Mouse (Mus musculus) heart, embryonic 15.5 days (tissue): ENCODE measurements around the gene Foxk1. TPM values are rescaled to one million over a fixed set of nuclear protein-coding genes. Genes with fewer than 3 reads are reported as not detected.

Experiments
- ATAC-seq: fragments of 200-750 bp; cut with Nextera tagmentation; replicated peaks from 2 replicates; pipeline ENCODE4 v1.8.0; 2017; ENCODE audit warnings: low read depth, moderate TSS enrichment; ENCODE audit not compliant: insufficient number of reproducible peaks, insufficient read depth, low FRiP score
- H3K27ac ChIP-seq: fragments of 300-500 bp; sonication (generic); 2 replicates; pipeline ENCODE4 v1.5.1; 2015; ENCODE audit warnings: mild to moderate bottlenecking, inconsistent platforms
- H3K27me3 ChIP-seq: fragments of 300-500 bp; sonication (generic); 2 replicates; pipeline ENCODE4 v1.6.1; 2015; ENCODE audit warnings: inconsistent platforms
- H3K36me3 ChIP-seq: fragments of 300-500 bp; sonication (generic); 2 replicates; pipeline ENCODE4 v1.6.1; 2015; ENCODE audit warnings: mild to moderate bottlenecking, inconsistent platforms
- H3K4me1 ChIP-seq: fragments of 300-500 bp; sonication (generic); replicated peaks from 2 replicates; pipeline ENCODE4 v1.6.1; 2015; ENCODE audit warnings: inconsistent platforms
- H3K4me2 ChIP-seq: fragments of 300-500 bp; sonication (generic); 2 replicates; pipeline ENCODE4 v1.6.1; 2015; ENCODE audit warnings: inconsistent platforms, mild to moderate bottlenecking, moderate library complexity
- H3K4me3 ChIP-seq: fragments of 300-500 bp; sonication (generic); 2 replicates; pipeline ENCODE4 v1.5.1; 2015; ENCODE audit warnings: mild to moderate bottlenecking, inconsistent platforms
- H3K9ac ChIP-seq: fragments of 300-500 bp; sonication (generic); 2 replicates; pipeline ENCODE4 v1.6.1; 2015; ENCODE audit warnings: mild to moderate bottlenecking, inconsistent platforms
- H3K9me3 ChIP-seq: fragments of 300-500 bp; sonication (generic); replicated peaks from 2 replicates; pipeline ENCODE4 v1.6.1; 2016; ENCODE audit warnings: inconsistent platforms
- WGBS: fragments of 180-500 bp; shearing (Covaris S2); methylation state at CpG from one replicate; pipeline ENCODE4 v1.1.7; 2015; ENCODE audit warnings: mixed read lengths; 5-methylcytosine and 5-hydroxymethylcytosine counted together
- polyA plus RNA-seq: library from polyadenylated mRNA; unstranded; fragments of >200 nt; fragmentation: Nextera tagmentation; extraction: Ambion mirVana; gene quantifications from 2 replicates; pipeline ENCODE4 v1.2.1, GENCODE M21; 2015

Foxk1 gene
- polyA plus RNA-seq, 1 experiment from 2014 or later, result 3.1 TPM

DNA sequence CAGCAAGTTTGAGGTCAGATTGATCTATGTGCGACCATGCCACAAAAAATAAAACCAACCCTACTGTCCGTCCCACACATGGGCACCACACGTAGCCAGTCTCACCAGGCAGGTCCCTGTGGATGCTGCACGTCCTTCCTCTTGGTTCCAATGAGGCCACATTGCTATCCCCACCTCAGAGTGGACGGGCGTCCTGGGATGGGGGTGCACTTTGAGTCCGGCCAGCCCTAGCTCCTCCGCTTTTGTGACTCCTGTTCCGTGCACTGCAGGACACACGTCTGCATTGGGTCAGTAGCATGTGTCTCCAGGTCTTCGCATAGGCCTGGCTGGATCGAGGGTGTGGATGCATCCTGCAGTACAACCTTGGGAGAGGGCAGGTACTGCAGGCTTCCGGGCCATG lies 67.1 kb downstream of the Foxk1 start:
- Histone ChIP-seq H3K27me3 (no peaks in the 10 kb centered on the region), H3K4me2 (no peak overlapping the region), H3K27ac (no peak overlapping the region), H3K9ac (no peak overlapping the region), H3K9me3 (no peaks in the 10 kb centered on the region), H3K4me1 (peaks cover 12% of the 10 kb centered on the region), H3K4me3 (no peak overlapping the region), H3K36me3 (peaks cover 28% of the 10 kb centered on the region)
- no peak for ATAC-seq
- 92% methylated on average over 13 of the region's 13 CpGs for WGBS

DNA sequence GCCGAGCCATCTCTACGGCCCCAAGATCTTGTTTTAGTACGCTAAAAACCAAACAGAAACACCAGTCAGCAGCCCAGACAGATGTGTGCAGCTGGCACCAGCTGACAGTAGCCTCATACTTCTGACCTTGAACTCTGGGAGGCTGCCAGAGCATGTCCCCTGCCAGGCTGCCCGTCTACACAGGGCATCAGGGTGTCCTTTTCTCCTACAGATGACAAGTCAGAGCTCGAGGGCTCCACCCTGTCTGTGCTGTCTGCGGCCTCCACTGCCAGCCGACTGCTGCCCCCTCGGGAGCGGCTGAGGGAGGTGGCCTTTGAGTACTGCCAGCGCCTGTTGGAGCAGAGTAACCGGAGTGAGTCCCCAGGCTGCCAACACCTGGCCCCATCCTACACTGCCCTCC lies 68.5 kb downstream of the Foxk1 start:
- no peak overlapping the region for H3K27ac ChIP-seq
- WGBS, result 85% methylated on average over 11 of the region's 11 CpGs
- no peak overlapping the region for H3K4me2 ChIP-seq
- H3K4me3 ChIP-seq, result no peak overlapping the region
- H3K27me3 ChIP-seq, result no peaks in the 10 kb centered on the region
- no peak; the same call in 1 of the 2 replicates for ATAC-seq
- peaks cover 4% of the 10 kb centered on the region for H3K4me1 ChIP-seq
- no peaks in the 10 kb centered on the region for H3K9me3 ChIP-seq
- H3K36me3 ChIP-seq, result peaks cover 28% of the 10 kb centered on the region
- H3K9ac ChIP-seq, result no peak overlapping the region

DNA sequence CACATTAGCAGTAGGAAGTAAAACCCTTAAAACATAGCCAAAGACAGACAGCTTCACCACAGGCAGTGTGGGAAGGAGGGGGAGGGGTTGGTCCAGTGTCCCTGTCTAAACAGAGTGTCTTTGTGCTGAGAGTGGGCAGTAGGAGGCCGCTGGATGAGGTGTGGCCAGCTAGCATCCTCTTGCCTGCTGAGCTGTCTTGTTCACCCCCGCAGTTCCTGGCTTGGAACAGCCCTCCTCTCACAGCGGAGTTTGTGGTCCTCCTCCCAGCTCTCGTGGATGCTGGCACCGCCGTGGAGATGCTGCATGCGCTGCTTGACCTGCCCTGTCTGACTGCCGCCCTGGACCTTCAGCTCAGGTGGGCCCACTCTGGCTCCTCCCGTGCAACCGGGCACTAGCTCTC lies 72.4 kb downstream of the Foxk1 start:
- H3K4me1 ChIP-seq, result peaks cover 15% of the 10 kb centered on the region; the same call in 1 of the 2 replicates
- no peak overlapping the region for H3K4me2 ChIP-seq
- ATAC-seq, result no peak
- WGBS, result 76% methylated on average over 10 of the region's 10 CpGs
- no peaks in the 10 kb centered on the region for H3K9me3 ChIP-seq
- no peak overlapping the region for H3K4me3 ChIP-seq
- H3K9ac ChIP-seq, result no peak overlapping the region
- no peak overlapping the region for H3K27ac ChIP-seq
- H3K27me3 ChIP-seq, result no peaks in the 10 kb centered on the region
- peaks cover 14% of the 10 kb centered on the region for H3K36me3 ChIP-seq

DNA sequence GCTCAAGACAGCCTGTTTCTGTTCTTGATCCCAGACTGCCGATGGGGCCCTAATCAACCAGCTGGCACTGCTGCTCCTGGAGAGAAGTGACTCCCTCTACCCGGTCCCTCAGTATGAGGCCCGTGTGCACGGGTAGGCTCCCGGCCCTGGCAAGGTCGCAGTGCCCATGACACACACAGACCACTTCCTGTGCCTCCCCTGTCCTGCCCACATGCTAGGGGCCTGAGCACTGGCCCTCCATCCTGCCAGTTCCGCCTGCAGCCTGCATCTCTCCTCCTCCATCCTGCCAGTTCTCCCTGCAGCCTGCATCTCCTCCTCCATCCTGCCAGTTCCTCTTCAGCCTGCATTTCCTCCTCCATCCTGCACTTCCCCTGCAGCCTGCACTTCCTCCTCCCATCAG lies 74.4 kb downstream of the Foxk1 start:
- no peak overlapping the region for H3K4me3 ChIP-seq
- no peaks in the 10 kb centered on the region for H3K27me3 ChIP-seq
- WGBS, result 70% methylated on average over 7 of the region's 7 CpGs
- H3K4me2 ChIP-seq, result no peak overlapping the region
- H3K9ac ChIP-seq, result no peak overlapping the region
- H3K4me1 ChIP-seq, result peaks cover 19% of the 10 kb centered on the region
- no peaks in the 10 kb centered on the region; the same call in 1 of the 2 replicates for H3K36me3 ChIP-seq
- no peak for ATAC-seq
- no peaks in the 10 kb centered on the region for H3K9me3 ChIP-seq
- H3K27ac ChIP-seq, result no peak overlapping the region

DNA sequence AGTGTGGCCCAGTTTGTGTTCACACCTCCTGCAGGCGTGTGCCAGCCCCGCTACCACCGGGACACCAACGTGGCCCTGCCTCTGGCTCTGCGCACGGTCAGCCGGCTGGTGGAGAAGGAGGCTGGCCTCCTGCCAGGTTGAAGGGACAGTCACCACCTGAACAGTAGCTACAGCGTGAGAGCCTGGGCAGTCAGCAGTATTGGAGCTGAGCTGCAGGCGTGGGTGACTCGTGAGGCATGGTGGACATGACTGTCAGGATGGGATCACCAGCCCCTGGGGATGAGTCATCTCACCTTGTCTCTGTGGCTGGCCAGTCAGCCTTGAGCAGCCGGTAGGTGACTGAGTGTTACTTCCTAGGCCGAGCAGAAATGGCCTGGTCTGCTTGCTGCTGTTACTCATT lies 76.0 kb downstream of the Foxk1 start:
- peak; percentile 30; the same call in 1 of the 2 replicates for ATAC-seq
- H3K9ac ChIP-seq, result no peak overlapping the region
- 54% methylated on average over 12 of the region's 12 CpGs for WGBS
- no peaks in the 10 kb centered on the region; the same call in 1 of the 2 replicates for H3K36me3 ChIP-seq
- H3K4me3 ChIP-seq, result no peak overlapping the region
- no peaks in the 10 kb centered on the region for H3K27me3 ChIP-seq
- no peak overlapping the region for H3K27ac ChIP-seq
- no peaks in the 10 kb centered on the region for H3K9me3 ChIP-seq
- H3K4me1 ChIP-seq, result peaks cover 19% of the 10 kb centered on the region
- H3K4me2 ChIP-seq, result no peak overlapping the region

DNA sequence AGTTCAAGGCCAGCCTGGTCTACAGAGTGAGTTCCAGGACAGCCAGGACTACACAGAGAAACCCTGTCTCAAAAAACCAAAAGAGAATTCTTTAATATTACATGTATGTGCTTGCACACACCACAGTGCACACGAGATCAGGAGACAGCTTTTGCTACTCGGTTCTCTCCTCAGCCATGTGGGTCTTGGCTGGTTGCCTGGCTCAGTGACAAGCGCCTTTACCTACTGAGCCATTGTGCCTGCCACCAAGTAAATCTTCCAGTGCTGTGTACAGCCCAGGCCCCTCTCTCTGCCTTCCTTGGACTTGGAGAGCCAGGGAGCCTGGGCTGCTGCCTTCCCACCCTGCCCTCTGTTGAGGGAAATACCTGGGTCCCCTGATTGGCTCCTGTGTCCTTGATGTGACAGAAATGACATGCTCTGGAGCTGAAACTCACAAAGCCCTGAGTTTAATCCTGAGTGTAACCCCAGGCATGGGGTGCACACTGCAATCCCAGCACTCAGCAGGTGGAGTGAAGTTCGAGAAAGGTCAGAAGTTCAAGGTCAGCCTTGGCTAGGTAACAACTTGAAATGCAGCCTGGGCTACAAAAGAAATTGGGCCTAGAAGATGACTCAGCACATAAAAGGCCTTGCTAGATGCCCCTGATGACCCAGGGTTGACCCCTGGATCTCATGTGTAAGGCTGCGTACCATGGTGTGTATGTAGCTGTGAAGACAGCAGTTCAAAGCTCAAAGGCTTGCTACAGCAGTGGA lies 76.7 kb downstream of the Foxk1 start:
- no peak overlapping the region for H3K9ac ChIP-seq
- no peak overlapping the region for H3K4me3 ChIP-seq
- no peak overlapping the region for H3K4me2 ChIP-seq
- H3K4me1 ChIP-seq, result peaks cover 19% of the 10 kb centered on the region
- no peaks in the 10 kb centered on the region for H3K27me3 ChIP-seq
- 78% methylated on average over 5 of the region's 5 CpGs for WGBS
- H3K9me3 ChIP-seq, result no peaks in the 10 kb centered on the region
- no peak overlapping the region for H3K27ac ChIP-seq
- no peak for ATAC-seq
- no peaks in the 10 kb centered on the region; the same call in 1 of the 2 replicates for H3K36me3 ChIP-seq

DNA sequence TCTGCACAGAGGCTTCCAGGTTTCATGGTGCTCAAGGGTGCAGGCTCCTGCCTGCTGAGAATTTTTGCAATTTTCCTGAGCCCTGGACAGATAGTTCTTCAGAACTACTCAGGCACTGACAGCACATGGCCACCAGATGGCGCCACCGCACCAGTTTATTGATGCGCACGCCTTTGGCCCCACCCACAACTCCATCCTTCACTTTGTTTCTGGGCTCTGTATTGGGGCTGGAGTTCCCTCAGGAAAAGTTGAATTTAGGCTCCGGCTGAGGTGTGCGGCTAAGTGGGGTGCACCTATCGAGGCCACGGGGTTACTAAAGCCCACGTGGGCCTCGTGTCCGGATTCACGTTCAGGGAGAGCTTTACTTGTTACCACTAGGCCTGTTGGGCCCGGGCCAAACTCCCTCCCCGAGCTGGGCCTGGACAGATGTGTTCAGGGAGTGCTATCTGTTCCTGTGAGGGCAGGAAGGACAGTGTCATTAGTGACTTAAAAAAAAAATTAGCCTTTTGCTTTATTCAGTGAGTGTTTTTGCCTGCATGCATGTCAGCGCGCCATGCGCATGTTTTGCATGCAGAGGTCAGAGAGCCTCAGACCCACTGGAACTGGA lies 77.6 kb downstream of the Foxk1 start:
- 29% methylated on average over 17 of the region's 17 CpGs for WGBS
- no peak overlapping the region; the same call in 1 of the 2 replicates for H3K9ac ChIP-seq
- ATAC-seq, result peak; percentile 54; the same call in 1 of the 2 replicates
- H3K9me3 ChIP-seq, result no peaks in the 10 kb centered on the region
- H3K27me3 ChIP-seq, result no peaks in the 10 kb centered on the region
- no peaks in the 10 kb centered on the region; the same call in 1 of the 2 replicates for H3K36me3 ChIP-seq
- peak overlapping the region; percentile 53 for H3K4me2 ChIP-seq
- H3K4me1 ChIP-seq, result peaks cover 19% of the 10 kb centered on the region
- H3K27ac ChIP-seq, result no peak overlapping the region
- peak overlapping the region; percentile 26 for H3K4me3 ChIP-seq

DNA sequence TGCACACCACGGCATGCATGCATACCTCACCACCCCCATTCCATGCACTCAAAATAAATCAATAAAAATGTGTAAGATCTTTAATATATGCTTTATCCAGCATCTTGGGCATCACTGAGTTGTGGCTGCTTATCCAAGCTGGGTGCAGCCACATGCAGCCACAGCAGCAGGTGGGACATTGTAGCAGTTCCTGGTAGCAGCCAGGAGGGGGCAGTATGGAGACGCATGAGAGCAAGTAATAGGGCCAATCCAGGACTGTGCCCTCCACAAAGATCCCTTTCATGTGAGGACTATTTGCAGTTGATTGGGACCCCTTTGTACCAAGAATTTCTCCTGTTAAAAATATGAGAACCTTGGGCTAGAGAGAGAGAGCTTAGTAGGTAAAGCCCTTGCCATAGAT lies 81.2 kb downstream of the Foxk1 start:
- 63% methylated on average over 2 of the region's 2 CpGs for WGBS
- Histone ChIP-seq H3K36me3 (no peaks in the 10 kb centered on the region), H3K4me1 (peaks cover 13% of the 10 kb centered on the region), H3K9ac (no peak overlapping the region), H3K4me3 (no peak overlapping the region), H3K27ac (no peak overlapping the region), H3K4me2 (no peak overlapping the region), H3K27me3 (no peaks in the 10 kb centered on the region), H3K9me3 (no peaks in the 10 kb centered on the region)
- ATAC-seq, result no peak

DNA sequence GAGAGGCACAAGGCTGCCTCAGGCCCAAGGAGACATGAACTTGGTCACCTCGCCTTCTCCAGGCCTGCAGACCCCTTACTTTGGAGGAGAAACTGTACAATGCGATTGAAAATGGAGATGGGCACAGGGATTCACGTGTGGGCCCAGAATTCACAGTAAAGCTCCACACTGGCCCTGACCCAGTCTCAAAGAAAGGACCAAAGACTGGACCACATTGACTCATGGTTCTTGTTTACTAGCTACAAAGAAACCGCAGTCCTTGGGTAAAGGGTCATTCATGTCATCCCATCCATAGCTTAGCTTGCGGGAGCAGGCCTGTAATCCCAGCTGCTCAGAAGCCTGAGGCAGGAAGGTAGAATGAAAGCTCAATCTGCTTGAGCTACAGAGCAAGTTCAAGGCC lies 82.3 kb downstream of the Foxk1 start:
- no peak overlapping the region for H3K4me2 ChIP-seq
- H3K9ac ChIP-seq, result no peak overlapping the region
- no peak overlapping the region for H3K4me3 ChIP-seq
- H3K4me1 ChIP-seq, result peaks cover 6% of the 10 kb centered on the region
- no peaks in the 10 kb centered on the region for H3K9me3 ChIP-seq
- 90% methylated on average over 5 of the region's 5 CpGs for WGBS
- no peaks in the 10 kb centered on the region for H3K36me3 ChIP-seq
- ATAC-seq, result no peak
- no peak overlapping the region for H3K27ac ChIP-seq
- no peaks in the 10 kb centered on the region for H3K27me3 ChIP-seq

DNA sequence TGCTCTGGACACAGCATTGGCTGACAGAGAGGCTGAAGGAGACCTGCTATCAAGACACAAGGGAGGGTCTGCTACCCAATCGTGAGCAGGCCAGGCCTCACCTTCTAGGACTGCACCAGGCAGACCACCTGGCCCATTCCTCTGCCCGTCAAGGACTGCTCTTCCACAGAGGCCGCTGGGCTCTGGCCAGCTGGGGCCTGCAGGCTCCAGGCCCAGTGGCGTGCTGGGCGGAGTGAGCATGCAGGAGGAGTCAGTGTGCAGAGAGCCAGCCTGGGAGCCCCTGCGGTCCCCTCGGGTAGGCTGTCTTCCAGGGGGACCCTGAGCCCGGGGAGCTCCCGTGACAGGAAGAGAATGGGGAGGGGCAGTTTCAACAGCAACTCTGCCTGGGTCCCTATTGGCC lies 85.4 kb downstream of the Foxk1 start:
- Histone ChIP-seq H3K27me3 (no peaks in the 10 kb centered on the region), H3K9ac (no peak overlapping the region), H3K9me3 (no peaks in the 10 kb centered on the region), H3K4me2 (no peak overlapping the region), H3K4me3 (no peak overlapping the region), H3K36me3 (no peaks in the 10 kb centered on the region), H3K4me1 (no peaks in the 10 kb centered on the region), H3K27ac (no peak overlapping the region)
- ATAC-seq, result no peak
- 65% methylated on average over 9 of the region's 9 CpGs for WGBS

DNA sequence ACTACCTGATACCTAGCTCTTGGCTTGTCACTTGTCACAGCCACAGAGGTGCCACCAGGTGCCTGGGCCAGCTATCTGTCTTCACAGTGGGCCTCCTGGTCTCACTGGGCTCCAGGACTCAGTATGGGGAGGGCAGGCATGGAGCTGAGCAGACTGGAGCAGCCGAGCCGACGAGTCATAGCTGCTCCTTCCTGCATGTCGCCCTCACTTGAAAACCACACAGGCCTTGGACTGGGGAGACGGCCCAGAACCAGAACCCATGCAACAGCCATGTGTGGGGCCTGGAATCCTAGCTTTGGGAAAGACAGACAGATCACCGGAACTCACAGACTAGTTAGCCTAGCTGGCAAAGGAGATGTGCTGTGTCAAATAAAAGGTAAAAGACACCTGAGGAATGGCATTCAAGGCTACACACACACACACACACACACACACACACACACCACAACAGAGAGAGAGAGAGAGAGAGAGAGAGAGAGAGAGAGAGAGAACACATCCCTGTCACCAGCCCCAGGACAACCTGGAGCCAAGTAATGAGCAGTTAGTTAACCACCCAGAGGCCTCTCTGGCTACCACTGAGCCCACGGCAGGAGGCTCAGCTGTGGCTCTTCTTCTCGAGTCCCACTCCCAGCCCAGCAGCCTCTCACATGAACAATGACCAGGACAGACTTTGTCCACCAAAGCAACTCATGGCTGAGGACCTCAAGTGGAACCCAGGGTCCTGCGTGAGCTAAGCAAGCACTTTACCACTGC lies 88.8 kb downstream of the Foxk1 start:
- ATAC-seq, result no peak

More for the DNA sequence above, 88.8 kb downstream of the Foxk1 start:
- Histone ChIP-seq H3K4me2 (no peak overlapping the region), H3K4me1 (peaks cover 7% of the 10 kb centered on the region), H3K27me3 (no peaks in the 10 kb centered on the region), H3K36me3 (no peaks in the 10 kb centered on the region), H3K4me3 (no peak overlapping the region), H3K9ac (no peak overlapping the region), H3K27ac (no peak overlapping the region), H3K9me3 (no peaks in the 10 kb centered on the region)
- WGBS, result 69% methylated on average over 9 of the region's 9 CpGs
